Mouse (Mus musculus): Measurements from ENCODE around the gene Tap2. TPM values are rescaled to one million over a fixed set of nuclear protein-coding genes. Genes with fewer than 3 reads are reported as not detected.
"Not testable (repeated sequence)": the region's sequence is repeated elsewhere in the genome, so short reads cannot be mapped to it uniquely, and the experiment has no call there.

Gene Tap2
- polyA plus RNA-seq, 1 experiment from 2014 or later: 2.4 TPM

DNA sequence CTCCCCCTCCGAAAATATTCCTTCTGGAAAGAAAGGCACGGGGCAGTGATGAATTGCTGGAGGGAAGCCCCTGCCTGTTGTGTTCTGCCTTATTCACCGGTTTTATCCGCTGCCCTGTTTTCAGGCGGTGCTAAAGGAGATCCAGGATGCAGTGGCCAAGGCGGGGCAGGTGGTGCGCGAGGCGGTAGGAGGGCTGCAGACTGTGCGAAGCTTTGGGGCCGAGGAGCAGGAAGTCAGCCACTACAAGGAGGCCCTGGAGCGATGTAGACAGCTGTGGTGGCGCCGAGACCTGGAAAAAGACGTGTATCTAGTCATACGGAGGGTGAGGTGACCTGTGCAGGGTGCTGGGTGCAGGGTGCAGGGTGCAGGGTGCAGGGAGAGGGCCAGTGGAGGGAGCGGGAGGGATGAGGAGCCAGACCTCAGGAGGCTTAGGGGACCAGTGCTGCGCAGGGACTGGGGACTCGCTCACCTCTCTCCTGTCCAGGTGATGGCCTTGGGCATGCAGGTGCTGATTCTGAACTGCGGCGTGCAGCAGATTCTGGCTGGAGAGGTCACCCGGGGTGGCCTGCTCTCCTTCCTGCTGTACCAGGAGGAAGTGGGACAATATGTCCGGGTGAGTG, 8.5 kb downstream of the Tap2 start:
- no peaks in the 10 kb centered on the region for H3K4me1 ChIP-seq (ENCODE audit: control insufficient read depth, insufficient read depth, low read length)
- 0 out of 2 replicates have a peak, but pooled peaks have one; percentile 6 for ATAC-seq (ENCODE audit: insufficient number of reproducible peaks, insufficient read depth, low FRiP score, low read depth)
- peaks cover 19% of the 10 kb centered on the region for H3K27me3 ChIP-seq (ENCODE audit: control insufficient read depth, insufficient read depth, low read length)
- no peak overlapping the region for H3K4me2 ChIP-seq (replicated peaks; ENCODE audit: low read depth, low read length)
- H3K9me3 ChIP-seq (ENCODE audit: control insufficient read depth, low read depth, low read length): no peaks in the 10 kb centered on the region
- no peak overlapping the region for H3K4me3 ChIP-seq (ENCODE audit: low read depth, low read length)
- H3K9ac ChIP-seq (replicated peaks; ENCODE audit: low read depth, low read length): no peak overlapping the region
- H3K36me3 ChIP-seq (ENCODE audit: control insufficient read depth, insufficient read depth, low read length): no peaks in the 10 kb centered on the region
- 18% methylated on average over 23 of the region's 23 CpGs for WGBS
- H3K27ac ChIP-seq (ENCODE audit: low read length): no peak overlapping the region

DNA sequence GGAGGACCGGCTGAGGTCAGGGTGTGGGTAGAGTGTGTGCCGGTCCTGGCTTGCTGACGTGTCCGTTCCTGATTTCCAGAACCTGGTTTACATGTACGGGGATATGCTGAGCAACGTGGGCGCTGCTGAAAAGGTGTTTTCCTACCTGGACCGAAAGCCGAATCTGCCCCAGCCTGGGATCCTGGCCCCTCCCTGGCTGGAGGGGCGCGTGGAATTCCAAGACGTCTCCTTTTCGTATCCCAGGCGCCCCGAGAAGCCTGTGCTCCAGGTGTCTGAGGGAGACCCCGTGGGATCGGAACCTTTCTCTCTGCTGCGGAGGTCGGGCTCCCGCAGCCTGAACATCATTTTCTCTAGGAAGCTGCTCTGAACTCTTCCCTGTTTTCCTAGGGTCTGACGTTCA, 10.6 kb downstream of the Tap2 start:
- Histone ChIP-seq H3K9ac (replicated peaks; ENCODE audit: low read depth, low read length) (no peak overlapping the region), H3K4me2 (replicated peaks; ENCODE audit: low read depth, low read length) (no peak overlapping the region), H3K36me3 (ENCODE audit: control insufficient read depth, insufficient read depth, low read length) (no peaks in the 10 kb centered on the region), H3K27me3 (ENCODE audit: control insufficient read depth, insufficient read depth, low read length) (peaks cover 19% of the 10 kb centered on the region), H3K4me1 (ENCODE audit: control insufficient read depth, insufficient read depth, low read length) (no peaks in the 10 kb centered on the region), H3K9me3 (ENCODE audit: control insufficient read depth, low read depth, low read length) (0 out of 2 replicates have a peak, but pooled peaks cover 3% of the 10 kb centered on the region), H3K4me3 (ENCODE audit: low read depth, low read length) (no peak overlapping the region), H3K27ac (ENCODE audit: low read length) (no peak overlapping the region)
- WGBS: 44% methylated on average over 21 of the region's 21 CpGs
- no peak for ATAC-seq (ENCODE audit: insufficient number of reproducible peaks, insufficient read depth, low FRiP score, low read depth)

DNA sequence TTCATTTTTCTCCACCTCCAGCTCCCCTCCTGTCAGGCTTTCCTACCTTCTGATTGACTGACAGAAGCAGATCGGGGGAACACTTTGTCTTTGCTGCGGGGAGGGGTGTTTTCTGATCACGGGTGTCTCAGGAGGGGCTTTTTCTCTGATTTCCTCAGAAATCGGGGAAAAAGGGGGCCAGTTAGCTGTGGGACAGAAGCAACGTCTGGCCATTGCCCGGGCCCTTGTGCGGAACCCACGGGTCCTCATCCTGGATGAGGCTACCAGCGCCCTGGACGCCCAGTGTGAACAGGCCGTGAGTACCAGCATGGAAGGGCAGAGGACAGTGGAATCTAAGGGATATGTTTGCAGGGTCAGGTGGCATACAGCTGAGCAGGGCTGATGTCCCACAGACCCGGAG, 11.8 kb downstream of the Tap2 start:
- ATAC-seq (ENCODE audit: insufficient number of reproducible peaks, insufficient read depth, low FRiP score, low read depth): no peak
- H3K9ac ChIP-seq (replicated peaks; ENCODE audit: low read depth, low read length): no peak overlapping the region
- H3K27ac ChIP-seq (ENCODE audit: low read length): no peak overlapping the region
- 83% methylated on average over 12 of the region's 12 CpGs for WGBS
- no peak overlapping the region for H3K4me3 ChIP-seq (ENCODE audit: low read depth, low read length)
- H3K27me3 ChIP-seq (ENCODE audit: control insufficient read depth, insufficient read depth, low read length): peaks cover 19% of the 10 kb centered on the region
- no peaks in the 10 kb centered on the region for H3K36me3 ChIP-seq (ENCODE audit: control insufficient read depth, insufficient read depth, low read length)
- 0 out of 2 replicates have a peak, but pooled peaks cover 3% of the 10 kb centered on the region for H3K9me3 ChIP-seq (ENCODE audit: control insufficient read depth, low read depth, low read length)
- H3K4me1 ChIP-seq (ENCODE audit: control insufficient read depth, insufficient read depth, low read length): no peaks in the 10 kb centered on the region
- no peak overlapping the region for H3K4me2 ChIP-seq (replicated peaks; ENCODE audit: low read depth, low read length)

DNA sequence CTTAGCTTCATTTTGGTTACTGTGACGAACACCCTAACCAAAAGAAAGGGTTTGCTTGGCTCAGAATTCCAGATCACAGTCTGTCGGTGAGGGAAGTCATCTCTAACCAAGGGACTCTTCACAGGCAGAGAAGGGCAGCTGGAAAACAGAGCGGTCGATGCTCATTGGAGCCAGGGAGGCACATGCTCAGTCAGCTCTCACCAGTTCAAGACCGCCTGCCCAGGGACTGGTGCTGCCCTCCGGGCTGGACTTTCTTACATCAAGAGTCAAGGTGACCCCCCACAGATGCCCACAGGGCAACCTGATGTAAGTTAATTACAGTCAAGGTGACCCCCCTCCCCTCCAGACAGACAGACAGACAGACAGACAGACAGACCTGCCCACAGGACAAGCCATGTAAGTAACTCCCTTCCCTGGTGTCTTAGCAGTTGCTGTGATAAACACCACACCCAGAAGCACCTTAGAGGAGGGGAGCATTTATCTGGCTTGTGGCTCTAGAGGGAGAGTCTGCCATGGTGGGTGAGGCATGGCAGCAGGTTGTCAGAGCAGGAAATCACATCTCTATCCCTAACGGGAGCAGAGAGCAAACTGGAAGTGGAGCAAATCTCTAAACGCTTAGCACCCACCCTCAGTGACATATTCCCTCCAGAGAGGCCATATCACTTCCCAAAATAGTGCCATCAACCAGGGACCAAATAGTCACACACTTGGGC, 14.0 kb downstream of the Tap2 start:
- ATAC-seq (ENCODE audit: insufficient number of reproducible peaks, insufficient read depth, low FRiP score, low read depth): no peak
- 0 out of 2 replicates have a peak, but pooled peaks cover 3% of the 10 kb centered on the region for H3K9me3 ChIP-seq (ENCODE audit: control insufficient read depth, low read depth, low read length)
- H3K9ac ChIP-seq (replicated peaks; ENCODE audit: low read depth, low read length): no peak overlapping the region
- no peak overlapping the region for H3K4me3 ChIP-seq (ENCODE audit: low read depth, low read length)
- no peaks in the 10 kb centered on the region for H3K36me3 ChIP-seq (ENCODE audit: control insufficient read depth, insufficient read depth, low read length)
- H3K4me1 ChIP-seq (ENCODE audit: control insufficient read depth, insufficient read depth, low read length): no peaks in the 10 kb centered on the region
- H3K4me2 ChIP-seq (replicated peaks; ENCODE audit: low read depth, low read length): no peak overlapping the region
- no peak overlapping the region for H3K27ac ChIP-seq (ENCODE audit: low read length)
- H3K27me3 ChIP-seq (ENCODE audit: control insufficient read depth, insufficient read depth, low read length): peaks cover 12% of the 10 kb centered on the region; the same call in 1 of the 2 replicates
- 85% methylated on average over 8 of the region's 8 CpGs for WGBS

DNA sequence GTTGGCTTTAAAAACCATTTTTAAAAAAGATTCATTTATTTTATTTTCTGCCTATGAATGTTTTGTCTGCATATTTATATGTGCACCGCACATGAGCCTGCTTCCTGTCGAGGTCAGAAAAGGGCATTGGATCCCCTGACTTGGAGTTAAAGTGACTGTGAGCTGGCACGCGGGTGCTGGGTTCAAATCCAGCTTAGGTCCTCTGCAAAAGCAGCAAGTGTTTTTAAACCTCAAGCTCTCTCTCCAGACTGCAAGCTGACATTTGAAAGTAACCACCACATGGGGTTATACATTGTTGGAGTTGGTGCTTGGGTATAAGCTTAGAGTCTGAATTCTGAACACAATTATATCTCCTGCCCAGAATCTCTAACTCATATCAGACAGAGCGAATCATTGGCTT, 14.7 kb downstream of the Tap2 start:
- H3K9me3 ChIP-seq (ENCODE audit: control insufficient read depth, low read depth, low read length): 0 out of 2 replicates have a peak, but pooled peaks cover 3% of the 10 kb centered on the region
- H3K27ac ChIP-seq (ENCODE audit: low read length): no peak overlapping the region
- no peak overlapping the region for H3K4me2 ChIP-seq (replicated peaks; ENCODE audit: low read depth, low read length)
- no peak overlapping the region for H3K9ac ChIP-seq (replicated peaks; ENCODE audit: low read depth, low read length)
- H3K4me3 ChIP-seq (ENCODE audit: low read depth, low read length): no peak overlapping the region
- no peaks in the 10 kb centered on the region for H3K4me1 ChIP-seq (ENCODE audit: control insufficient read depth, insufficient read depth, low read length)
- H3K36me3 ChIP-seq (ENCODE audit: control insufficient read depth, insufficient read depth, low read length): no peaks in the 10 kb centered on the region
- no peak for ATAC-seq (ENCODE audit: insufficient number of reproducible peaks, insufficient read depth, low FRiP score, low read depth)
- 83% methylated on average over 5 of the region's 5 CpGs for WGBS
- H3K27me3 ChIP-seq (ENCODE audit: control insufficient read depth, insufficient read depth, low read length): peaks cover 12% of the 10 kb centered on the region; the same call in 1 of the 2 replicates

DNA sequence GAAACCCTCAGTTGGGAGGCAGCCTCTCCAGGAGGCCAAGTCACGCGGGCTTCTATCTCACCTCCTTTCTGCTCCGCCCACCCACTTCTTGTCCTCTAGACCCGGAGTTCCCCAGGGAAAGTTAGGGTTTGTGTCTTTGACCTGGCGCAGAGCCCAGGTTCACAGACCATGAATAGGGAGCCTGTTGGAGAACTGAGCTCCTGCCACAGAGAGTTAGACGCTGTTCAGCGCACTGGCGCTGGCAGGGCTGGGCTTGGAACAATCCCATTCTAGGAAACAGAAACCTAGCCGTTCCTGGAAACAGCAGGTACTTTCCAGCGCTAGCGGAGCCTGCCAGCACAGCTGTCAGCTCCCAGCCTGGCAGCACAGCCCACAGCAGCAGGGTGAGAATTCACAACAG, 15.3 kb downstream of the Tap2 start:
- 86% methylated on average over 11 of the region's 11 CpGs for WGBS
- H3K36me3 ChIP-seq (ENCODE audit: control insufficient read depth, insufficient read depth, low read length): no peaks in the 10 kb centered on the region
- no peak for ATAC-seq (ENCODE audit: insufficient number of reproducible peaks, insufficient read depth, low FRiP score, low read depth)

DNA sequence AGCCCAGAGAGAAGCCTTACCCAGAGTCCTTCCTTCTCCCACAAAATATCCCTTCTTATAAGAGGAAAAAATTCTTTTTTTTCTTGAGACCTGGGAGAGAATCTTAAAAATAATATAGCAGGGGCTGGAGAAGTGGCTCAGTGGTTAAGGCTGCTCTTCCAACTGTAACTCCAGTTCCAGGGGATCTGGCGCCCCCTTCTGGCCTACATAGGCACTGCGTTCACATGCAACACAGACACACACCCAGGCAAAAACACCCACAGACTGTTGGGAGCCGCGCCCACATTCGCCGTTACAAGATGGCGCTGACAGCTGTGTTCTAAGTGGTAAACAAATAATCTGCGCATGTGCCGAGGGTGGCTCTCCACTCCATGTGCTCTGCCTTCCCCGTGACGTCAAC, 15.8 kb downstream of the Tap2 start:
- not testable (repeated sequence) for H3K27ac ChIP-seq (ENCODE audit: low read length); H3K9ac ChIP-seq (replicated peaks; ENCODE audit: low read depth, low read length); H3K27me3 ChIP-seq (ENCODE audit: control insufficient read depth, insufficient read depth, low read length); H3K4me1 ChIP-seq (ENCODE audit: control insufficient read depth, insufficient read depth, low read length); H3K36me3 ChIP-seq (ENCODE audit: control insufficient read depth, insufficient read depth, low read length); H3K4me3 ChIP-seq (ENCODE audit: low read depth, low read length); H3K9me3 ChIP-seq (ENCODE audit: control insufficient read depth, low read depth, low read length); H3K4me2 ChIP-seq (replicated peaks; ENCODE audit: low read depth, low read length); ATAC-seq (ENCODE audit: insufficient number of reproducible peaks, insufficient read depth, low FRiP score, low read depth)
- WGBS: 92% methylated on average over 8 of the region's 11 CpGs

More for the DNA sequence above, 15.3 kb downstream of the Tap2 start:
- H3K9me3 ChIP-seq (ENCODE audit: control insufficient read depth, low read depth, low read length): 0 out of 2 replicates have a peak, but pooled peaks cover 3% of the 10 kb centered on the region
- H3K27me3 ChIP-seq (ENCODE audit: control insufficient read depth, insufficient read depth, low read length): peaks cover 6% of the 10 kb centered on the region; the same call in 1 of the 2 replicates
- H3K4me3 ChIP-seq (ENCODE audit: low read depth, low read length): no peak overlapping the region
- no peak overlapping the region for H3K4me2 ChIP-seq (replicated peaks; ENCODE audit: low read depth, low read length)
- H3K27ac ChIP-seq (ENCODE audit: low read length): no peak overlapping the region
- no peaks in the 10 kb centered on the region for H3K4me1 ChIP-seq (ENCODE audit: control insufficient read depth, insufficient read depth, low read length)
- no peak overlapping the region for H3K9ac ChIP-seq (replicated peaks; ENCODE audit: low read depth, low read length)

DNA sequence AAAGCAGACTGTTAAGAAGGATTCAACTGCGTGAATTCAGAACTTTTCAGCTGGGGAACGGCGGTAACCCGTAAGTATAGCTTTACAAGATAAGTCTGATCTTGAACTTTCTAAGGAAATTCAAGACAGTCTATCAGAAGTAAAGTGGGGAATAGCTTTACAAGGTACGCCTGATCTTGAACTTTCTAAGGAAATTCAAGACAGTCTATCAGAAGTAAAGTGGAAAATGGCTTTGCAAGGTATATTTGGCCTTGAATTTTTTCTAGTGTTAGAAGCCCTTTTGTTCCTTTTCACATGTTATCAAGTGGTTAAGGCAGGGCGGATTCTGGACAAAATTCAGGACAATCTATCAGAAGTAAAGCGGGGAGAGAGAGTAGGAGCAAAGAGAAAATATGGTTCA, 16.5 kb downstream of the Tap2 start:
- not testable (repeated sequence) for H3K4me2 ChIP-seq (replicated peaks; ENCODE audit: low read depth, low read length); H3K9ac ChIP-seq (replicated peaks; ENCODE audit: low read depth, low read length); ATAC-seq (ENCODE audit: insufficient number of reproducible peaks, insufficient read depth, low FRiP score, low read depth); H3K4me1 ChIP-seq (ENCODE audit: control insufficient read depth, insufficient read depth, low read length); H3K36me3 ChIP-seq (ENCODE audit: control insufficient read depth, insufficient read depth, low read length); H3K27ac ChIP-seq (ENCODE audit: low read length); H3K9me3 ChIP-seq (ENCODE audit: control insufficient read depth, low read depth, low read length); H3K27me3 ChIP-seq (ENCODE audit: control insufficient read depth, insufficient read depth, low read length); H3K4me3 ChIP-seq (ENCODE audit: low read depth, low read length)
- WGBS: 97% methylated on average over 3 of the region's 7 CpGs

All from stomach, embryonic 14.5 days (tissue).